Mouse (Mus musculus) lung, postnatal 0 days (tissue): Measurements from ENCODE around the gene Osbpl7. TPM values are rescaled to one million over a fixed set of nuclear protein-coding genes. Genes with fewer than 3 reads are reported as not detected.

Experiments used
- ATAC-seq: fragments of 200-750 bp; cut with Nextera tagmentation; 2 replicates; pipeline ENCODE4 v1.8.0; 2017; ENCODE audit warnings: moderate library complexity
- DNase-seq: peaks from one replicate; pipeline ENCODE4 v3.0.0-alpha.2; 2016; ENCODE audit warnings: low spot score
- H3K27ac ChIP-seq: fragments of 300-500 bp; sonication (generic); 2 replicates; pipeline ENCODE4 v1.5.1; 2014; ENCODE audit warnings: antibody characterized with exemption, mild to moderate bottlenecking, low read length, mixed read lengths
- H3K27me3 ChIP-seq: fragments of 300-500 bp; sonication (generic); replicated peaks from 2 replicates; pipeline ENCODE4 v1.6.1; 2014; ENCODE audit warnings: low read length, mixed read lengths; ENCODE audit not compliant: insufficient read depth
- H3K36me3 ChIP-seq: fragments of 300-500 bp; sonication (generic); 2 replicates; pipeline ENCODE4 v1.6.1; 2014; ENCODE audit warnings: low read length, mixed read lengths; ENCODE audit not compliant: insufficient read depth
- H3K4me1 ChIP-seq: fragments of 300-500 bp; sonication (generic); 2 replicates; pipeline ENCODE4 v1.6.1; 2014; ENCODE audit warnings: antibody characterized with exemption, low read depth, low read length, mixed read lengths; ENCODE audit not compliant: insufficient read depth
- H3K4me2 ChIP-seq: fragments of 300-500 bp; sonication (generic); replicated peaks from 2 replicates; pipeline ENCODE4 v1.6.1; 2014; ENCODE audit warnings: low read depth, mild to moderate bottlenecking, low read length, moderate library complexity, mixed read lengths
- H3K4me3 ChIP-seq: fragments of 300-500 bp; sonication (generic); 2 replicates; pipeline ENCODE4 v1.5.1; 2014; ENCODE audit warnings: low read depth, low read length
- H3K9ac ChIP-seq: fragments of 300-500 bp; sonication (generic); replicated peaks from 2 replicates; pipeline ENCODE4 v1.6.1; 2014; ENCODE audit warnings: low read depth, mild to moderate bottlenecking
- H3K9me3 ChIP-seq: fragments of 300-500 bp; sonication (generic); 2 replicates; pipeline ENCODE4 v1.6.1; 2016; ENCODE audit warnings: low read length, mixed read lengths
- CTCF ChIP-seq: IDR thresholded peaks from 2 replicates; pipeline ENCODE4 v1.5.1; 2016; ENCODE audit warnings: antibody characterized with exemption, mild to moderate bottlenecking
- EP300 ChIP-seq: IDR thresholded peaks from 2 replicates; pipeline ENCODE4 v1.6.1; 2016; ENCODE audit warnings: antibody characterized with exemption, mild to moderate bottlenecking, control low read depth
- WGBS: fragments of 180-500 bp; shearing (Covaris S2); extraction: QIAGEN DNeasy Blood & Tissue Kit; methylation state at CpG from one replicate; pipeline ENCODE4 v1.1.7; 2014; 5-methylcytosine and 5-hydroxymethylcytosine counted together
- polyA plus RNA-seq: library from polyadenylated mRNA; unstranded; fragments of >200 nt; fragmentation: Nextera tagmentation; extraction: Ambion mirVana; gene quantifications from 2 replicates; pipeline ENCODE4 v1.2.1, GENCODE M21; 2015

Gene Osbpl7
- polyA plus RNA-seq, 1 experiment from 2014 or later, result 11.9 TPM

- DNase-seq (no peak), ATAC-seq (no peak)
- WGBS, result 94% methylated on average over 4 of the region's 4 CpGs
- no peak overlapping the region for H3K4me3 ChIP-seq
- H3K27me3 ChIP-seq, result no peaks in the 10 kb centered on the region
- peaks cover 6% of the 10 kb centered on the region; the same call in 1 of the 2 replicates for H3K4me1 ChIP-seq
- TF ChIP-seq EP300 (no peak), CTCF (no peak)
- no peaks in the 10 kb centered on the region for H3K9me3 ChIP-seq
- H3K4me2 ChIP-seq, result no peak overlapping the region
- H3K36me3 ChIP-seq, result no peaks in the 10 kb centered on the region
- H3K27ac ChIP-seq, result no peak overlapping the region
- no peak overlapping the region for H3K9ac ChIP-seq
Observed at GRCm38 (mm10) chr11:97033781-97034180, 16.6 kb upstream of the Osbpl7 start.

- no peaks in the 10 kb centered on the region for H3K4me1 ChIP-seq
- ATAC-seq (no peak), DNase-seq (no peak)
- no peak overlapping the region for H3K27ac ChIP-seq
- no peak overlapping the region for H3K4me3 ChIP-seq
- no peak overlapping the region for H3K4me2 ChIP-seq
- WGBS, result 75% methylated on average over 5 of the region's 5 CpGs
- no peak overlapping the region for H3K9ac ChIP-seq
- H3K9me3 ChIP-seq, result no peaks in the 10 kb centered on the region
- TF ChIP-seq CTCF (no peak), EP300 (no peak)
- H3K36me3 ChIP-seq, result no peaks in the 10 kb centered on the region
- H3K27me3 ChIP-seq, result no peaks in the 10 kb centered on the region
Observed at GRCm38 (mm10) chr11:97036141-97036540, 14.3 kb upstream of the Osbpl7 start.

GRCm38 (mm10) chr11:97038881-97039280, 11.5 kb upstream of the Osbpl7 start:
- 60% methylated on average over 7 of the region's 7 CpGs for WGBS
- no peak for ATAC-seq
- H3K36me3 ChIP-seq, result no peaks in the 10 kb centered on the region

GRCm38 (mm10) chr11:97040301-97041021, 10.0 kb upstream of the Osbpl7 start:
- no peaks in the 10 kb centered on the region for H3K36me3 ChIP-seq
- H3K27ac ChIP-seq, result no peak overlapping the region
- TF ChIP-seq CTCF (no peak), EP300 (no peak)
- H3K4me1 ChIP-seq, result no peaks in the 10 kb centered on the region
- H3K4me2 ChIP-seq, result peak overlapping the region; percentile 64
- 38% methylated on average over 12 of the region's 12 CpGs for WGBS
- no peak for DNase-seq
- peak overlapping the region; percentile 66 for H3K4me3 ChIP-seq
- no peak for ATAC-seq
- H3K9ac ChIP-seq, result no peak overlapping the region
- no peaks in the 10 kb centered on the region for H3K27me3 ChIP-seq
- H3K9me3 ChIP-seq, result no peaks in the 10 kb centered on the region

More at GRCm38 (mm10) chr11:97038881-97039280, 11.5 kb upstream of the Osbpl7 start:
- Histone ChIP-seq H3K4me3 (no peak overlapping the region), H3K9ac (no peak overlapping the region), H3K9me3 (no peaks in the 10 kb centered on the region), H3K27me3 (no peaks in the 10 kb centered on the region), H3K27ac (no peak overlapping the region), H3K4me2 (no peak overlapping the region), H3K4me1 (no peaks in the 10 kb centered on the region)
- no peak for DNase-seq
- no peak for TF ChIP-seq CTCF
- no peak for TF ChIP-seq EP300

GRCm38 (mm10) chr11:97041022-97041899, 9.2 kb upstream of the Osbpl7 start, which contains the start of the genes Lrrc46 and Mrpl10:
Lrrc46 (minus strand) TSS chr11:97041407.
Mrpl10 (plus strand) TSS chr11:97041560.
- 3% methylated on average over 48 of the region's 48 CpGs for WGBS

DNA sequence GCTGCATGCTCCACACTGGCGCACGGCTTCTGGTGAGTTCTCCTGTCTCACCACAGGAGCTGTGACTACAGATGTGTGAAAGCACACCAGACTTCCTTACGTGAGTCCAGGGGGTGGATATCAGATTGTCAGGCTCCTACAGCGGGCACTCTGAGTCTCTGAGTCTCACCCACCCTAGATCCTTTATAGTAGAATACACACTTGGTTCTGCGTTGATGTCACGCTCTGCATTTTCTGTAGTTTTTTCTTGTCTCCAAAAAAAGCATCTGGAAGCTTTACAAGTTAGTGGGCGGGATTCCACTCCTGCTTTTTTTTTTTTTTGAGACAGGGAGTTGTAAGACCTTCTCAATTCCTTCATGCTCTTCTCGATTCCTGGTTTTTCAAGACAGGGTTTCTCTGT, 5.5 kb upstream of the Osbpl7 start:
- 94% methylated on average over 8 of the region's 8 CpGs for WGBS
- TF ChIP-seq EP300, result no peak

More at GRCm38 (mm10) chr11:97041022-97041899, 9.2 kb upstream of the Osbpl7 start, which contains the start of the genes Lrrc46 and Mrpl10:
- H3K9me3 ChIP-seq, result no peaks in the 10 kb centered on the region
- H3K27me3 ChIP-seq, result no peaks in the 10 kb centered on the region
- peak within 1 kb of the TSS; percentile 66 for H3K4me3 ChIP-seq
- DNase-seq, result peak; percentile 96
- peak; percentile 94 for ATAC-seq
- H3K9ac ChIP-seq, result peak within 1 kb of the TSS; percentile 64
- peak within 1 kb of the TSS; percentile 66; the same call in 1 of the 2 replicates for H3K27ac ChIP-seq
- TF ChIP-seq EP300, result 0 out of 2 replicates have a peak, but pooled peaks have one; percentile 14
- TF ChIP-seq CTCF, result 0 out of 2 replicates have a peak, but pooled peaks have one; percentile 9
- H3K4me1 ChIP-seq, result no peaks in the 10 kb centered on the region
- peak within 1 kb of the TSS; percentile 66 for H3K4me2 ChIP-seq
- H3K36me3 ChIP-seq, result no peaks in the 10 kb centered on the region

More for the DNA sequence above, 5.5 kb upstream of the Osbpl7 start:
- Histone ChIP-seq H3K4me2 (no peak overlapping the region), H3K9me3 (no peaks in the 10 kb centered on the region), H3K27ac (no peak overlapping the region), H3K9ac (no peak overlapping the region), H3K27me3 (no peaks in the 10 kb centered on the region), H3K36me3 (no peaks in the 10 kb centered on the region), H3K4me1 (no peaks in the 10 kb centered on the region), H3K4me3 (no peak overlapping the region)
- DNase-seq (no peak), ATAC-seq (no peak)
